In the genomic region with DNA sequence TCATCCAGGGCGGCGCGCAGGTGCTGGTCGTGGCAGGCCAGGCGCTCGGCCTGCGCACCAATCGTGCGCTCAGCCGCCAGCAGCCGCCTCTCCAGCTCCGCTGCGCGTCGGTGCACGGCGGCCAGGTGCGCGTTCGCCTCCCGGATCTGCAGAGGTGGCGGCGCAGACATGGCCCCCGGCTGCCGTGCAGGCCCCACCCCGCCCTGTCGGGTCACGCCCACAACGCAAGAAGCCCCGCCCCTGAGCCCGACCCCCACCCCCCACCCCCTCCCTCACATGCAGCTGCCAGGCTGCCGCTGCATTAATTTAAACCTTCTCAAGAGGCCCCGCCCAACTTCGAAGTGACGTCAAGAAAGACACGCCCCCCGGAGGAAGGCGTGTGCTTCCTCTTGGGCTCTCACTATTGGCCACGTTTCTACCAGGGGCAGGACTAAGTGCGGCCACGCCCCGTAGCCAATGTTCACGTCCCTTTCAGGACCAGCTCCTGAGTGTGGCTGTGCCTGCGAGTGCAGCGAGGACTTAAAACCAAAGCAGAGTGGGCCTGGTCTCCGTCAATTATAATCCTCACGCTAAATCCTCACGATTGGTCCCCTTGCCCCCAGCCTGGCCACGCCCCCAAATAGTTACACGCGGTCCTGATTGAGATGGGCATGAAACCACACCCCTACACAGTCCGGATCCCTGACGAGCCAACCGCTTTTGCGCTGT, we compare ENCODE assay signal across 7 mouse cellular contexts. TPM values are rescaled to one million over a fixed set of nuclear protein-coding genes. Genes with fewer than 3 reads are reported as not detected.
DNase-seq lines count a peak whose midpoint lies in the region; ATAC-seq lines count a peak whose summit lies in the region.

No protein-coding gene starts in this region.

- H3K27me3 ChIP-seq in intestine, embryonic 16.5 days (replicated peaks; ENCODE audit: control insufficient read depth, insufficient read depth, low read length): no peaks in the 10 kb centered on the region
- H3K27me3 ChIP-seq in midbrain, embryonic 11.5 days (ENCODE audit: control insufficient read depth, insufficient read depth, low read length): no peaks in the 10 kb centered on the region

- intact Hi-C loops in left cerebral cortex, postnatal 36 days (cut with DNase I): loop anchor here (5.0 kb wide), 1 partner anchor 40 kb away; the partner anchor contains the start of gene Nrtn

- peak overlapping the region; percentile 80 for H3K4me2 ChIP-seq in intestine, embryonic 16.5 days (ENCODE audit: low read depth, low read length)
- H3K4me2 ChIP-seq in midbrain, embryonic 11.5 days: peak overlapping the region; percentile 91

- H3K4me3 ChIP-seq in intestine, embryonic 16.5 days (ENCODE audit: low read length): peak overlapping the region; percentile 74
- H3K4me3 ChIP-seq in midbrain, embryonic 11.5 days (ENCODE audit: low read depth, low read length): peak overlapping the region; percentile 77

- WGBS in intestine, embryonic 16.5 days: under 1% methylated on average over 54 of the region's 55 CpGs
- WGBS in midbrain, embryonic 11.5 days: under 1% methylated on average over 53 of the region's 55 CpGs

- peak overlapping the region; percentile 88 for H3K9ac ChIP-seq in intestine, embryonic 16.5 days (ENCODE audit: low read depth, low read length)
- peak overlapping the region; percentile 79 for H3K9ac ChIP-seq in midbrain, embryonic 11.5 days (ENCODE audit: low read length)

- H3K9me3 ChIP-seq in intestine, embryonic 16.5 days (ENCODE audit: control insufficient read depth, low read length): no peaks in the 10 kb centered on the region
- H3K9me3 ChIP-seq in midbrain, embryonic 11.5 days (ENCODE audit: control insufficient read depth, low read length): no peaks in the 10 kb centered on the region

- DNase-seq in adrenal gland, adult 8-10 months: peak; percentile 98
- DNase-seq in embryo, embryonic 9.5 days (ENCODE audit: extremely low spot score): peak; percentile 99
- peak; percentile 89 to 95 for DNase-seq in gastrocnemius, postnatal 4 days (ENCODE audit: low spot score in 2 of 2)
- peak; percentile 95 to 96 for DNase-seq in left cerebral cortex, postnatal 36 days (ENCODE audit: low spot score in 2 of 2)
- peak; percentile 100 for DNase-seq in midbrain, embryonic 11.5 days (ENCODE audit: low spot score, missing footprints)
- peak; percentile 99 for DNase-seq in skeletal muscle tissue, adult 2 months (ENCODE audit: low read depth, low spot score)

- 0 out of 2 replicates have a peak, but pooled peaks cover 4% of the 10 kb centered on the region for H3K36me3 ChIP-seq in intestine, embryonic 16.5 days (ENCODE audit: control insufficient read depth, insufficient read depth, low read length)
- peaks cover 3% of the 10 kb centered on the region for H3K36me3 ChIP-seq in midbrain, embryonic 11.5 days (ENCODE audit: control insufficient read depth, insufficient read depth, low read length)

- peaks cover 20% of the 10 kb centered on the region for H3K4me1 ChIP-seq in intestine, embryonic 16.5 days (ENCODE audit: control insufficient read depth, insufficient read depth, low read length)
- peaks cover 5% of the 10 kb centered on the region; the same call in 1 of the 2 replicates for H3K4me1 ChIP-seq in midbrain, embryonic 11.5 days (ENCODE audit: control insufficient read depth, insufficient read depth, low read length)

- H3K27ac ChIP-seq in intestine, embryonic 16.5 days (ENCODE audit: low read length): peak overlapping the region; percentile 77
- peak overlapping the region; percentile 37 for H3K27ac ChIP-seq in midbrain, embryonic 11.5 days (ENCODE audit: low read depth, low read length)

- ATAC-seq in intestine, embryonic 16.5 days: peak; percentile 92
- ATAC-seq in midbrain, embryonic 11.5 days (ENCODE audit: low FRiP score): peak; percentile 93

RNA-seq across cellular contexts. Expression of gene Ndufa11, which starts 0.8 kb away (rescaled TPM):
- total RNA-seq in adrenal gland, adult 8-10 months (2022): 100 to 1,000 TPM; 176 to 281 (median 205) TPM
- 100 to 1,000 TPM; 358 to 365 TPM for total RNA-seq in gastrocnemius, postnatal 4 days (2021)
- 527 and 530 TPM in 2 replicates for polyA plus RNA-seq in intestine, embryonic 16.5 days (2015; fragmentation: Nextera tagmentation; extraction: Ambion mirVana)
- 100 to 1,000 TPM; 190 to 237 TPM for total RNA-seq in left cerebral cortex, postnatal 36 days (2021)
- polyA plus RNA-seq in midbrain, embryonic 11.5 days (2014; fragmentation: Nextera tagmentation; extraction: Ambion mirVana): 323 and 337 TPM in 2 replicates

RNA-seq across cellular contexts. Expression of gene Vmac, which starts 1.0 kb away (rescaled TPM):
- total RNA-seq in adrenal gland, adult 8-10 months (2022): 10 to 100 TPM; 31.6 to 47.2 (median 41.6) TPM
- total RNA-seq in gastrocnemius, postnatal 4 days (2021): 1 to 10 TPM; 7.5 to 8.0 TPM
- polyA plus RNA-seq in intestine, embryonic 16.5 days (2015; fragmentation: Nextera tagmentation; extraction: Ambion mirVana): 15.7 and 16.6 TPM in 2 replicates
- total RNA-seq in left cerebral cortex, postnatal 36 days (2021): 10 to 100 TPM; 13.7 to 14.9 TPM
- 13.1 and 15.0 TPM in 2 replicates for polyA plus RNA-seq in midbrain, embryonic 11.5 days (2014; fragmentation: Nextera tagmentation; extraction: Ambion mirVana)

RNA-seq across cellular contexts. Expression of gene Nrtn, which starts 40.5 kb away (rescaled TPM):
- 1 to 10 TPM; 3.6 to 5.6 (median 4.9) TPM for total RNA-seq in adrenal gland, adult 8-10 months (2022)
- 1 to 10 TPM; 1.0 to 1.9 TPM for total RNA-seq in gastrocnemius, postnatal 4 days (2021)
- polyA plus RNA-seq in intestine, embryonic 16.5 days (2015; fragmentation: Nextera tagmentation; extraction: Ambion mirVana): 7.0 and 7.9 TPM in 2 replicates
- total RNA-seq in left cerebral cortex, postnatal 36 days (2021): 1 to 10 TPM; 5.9 to 7.3 TPM
- polyA plus RNA-seq in midbrain, embryonic 11.5 days (2014; fragmentation: Nextera tagmentation; extraction: Ambion mirVana): 7.4 and 9.1 TPM in 2 replicates

RNA-seq across cellular contexts. Expression of gene Ranbp3, which starts 43.7 kb away (rescaled TPM):
- total RNA-seq in adrenal gland, adult 8-10 months (2022): 10 to 100 TPM; 80.2 to 92.3 (median 84.3) TPM
- 10 to 100 TPM; 58.6 to 59.4 TPM for total RNA-seq in gastrocnemius, postnatal 4 days (2021)
- 66.5 and 72.8 TPM in 2 replicates for polyA plus RNA-seq in intestine, embryonic 16.5 days (2015; fragmentation: Nextera tagmentation; extraction: Ambion mirVana)
- total RNA-seq in left cerebral cortex, postnatal 36 days (2021): 10 to 100 TPM; 96.3 to 99.5 TPM
- 108 and 112 TPM in 2 replicates for polyA plus RNA-seq in midbrain, embryonic 11.5 days (2014; fragmentation: Nextera tagmentation; extraction: Ambion mirVana)

RNA-seq across cellular contexts. Expression of gene Dus3l, which starts 47.7 kb away (rescaled TPM):
- 10 to 100 TPM; 37.4 to 58.6 (median 47.0) TPM for total RNA-seq in adrenal gland, adult 8-10 months (2022)
- total RNA-seq in gastrocnemius, postnatal 4 days (2021): 10 to 100 TPM; 21.6 to 21.7 TPM
- polyA plus RNA-seq in intestine, embryonic 16.5 days (2015; fragmentation: Nextera tagmentation; extraction: Ambion mirVana): 37.6 and 40.0 TPM in 2 replicates
- total RNA-seq in left cerebral cortex, postnatal 36 days (2021): 10 to 100 TPM; 57.6 to 75.6 TPM
- polyA plus RNA-seq in midbrain, embryonic 11.5 days (2014; fragmentation: Nextera tagmentation; extraction: Ambion mirVana): 31.5 and 34.6 TPM in 2 replicates

Comparison
In these comparisons a context has a peak if more than half of its experiments do, and no peak if none do; other contexts are left out.
1. Peak in every context shown above with its lines: DNase-seq, ATAC-seq, H3K4me3 ChIP-seq and H3K27ac ChIP-seq.